Mouse (Mus musculus) cerebellum, postnatal 10 days (tissue): Measurements from ENCODE around the gene Usp22.

Source experiments
- DNase-seq, 2 experiments: peaks; one replicate each; pipeline ENCODE4 v3.0.0; 2021; ENCODE audit warnings: mixed read lengths in 2 of 2

The Usp22 gene

DNA sequence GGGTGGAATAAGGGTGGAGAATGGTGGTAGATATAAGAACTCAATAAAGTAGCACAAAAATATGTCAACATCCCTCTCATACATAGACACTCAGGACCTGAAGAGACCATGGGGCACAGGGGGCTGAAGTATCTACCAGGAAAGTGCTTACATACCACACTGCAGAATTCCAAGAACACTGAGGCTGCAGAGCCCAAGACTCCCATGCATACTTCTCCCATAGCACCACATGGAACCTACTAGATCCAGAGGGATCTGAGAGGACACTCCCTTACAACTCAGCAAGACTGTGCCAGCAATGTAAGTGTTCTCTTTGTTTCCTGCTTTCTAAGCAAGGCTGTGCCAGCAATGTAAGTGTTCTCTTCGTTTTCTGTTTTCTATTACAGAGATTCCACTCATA lies 9.0 kb upstream of the Usp22 start:
- DNase-seq: no peak

DNA sequence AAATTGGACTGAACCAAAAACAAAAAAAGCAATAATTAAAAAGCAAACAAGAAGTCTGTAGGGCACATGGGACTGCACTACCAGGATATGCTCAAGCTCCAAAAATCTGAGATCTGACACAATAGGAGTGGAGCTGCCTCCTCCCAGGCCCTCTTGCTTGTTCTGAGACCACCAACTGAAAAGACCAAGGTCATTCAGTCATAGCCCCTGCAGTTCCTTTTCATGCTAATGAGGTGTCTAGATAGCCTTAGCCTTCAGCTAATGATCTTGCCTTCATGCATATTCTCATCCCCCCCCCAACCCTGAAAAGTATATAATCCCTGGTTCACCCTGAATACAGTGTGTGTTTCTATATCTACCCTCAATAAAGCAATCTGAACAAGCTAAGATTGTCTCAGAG lies 6.8 kb upstream of the Usp22 start:
- DNase-seq: no peak

DNA sequence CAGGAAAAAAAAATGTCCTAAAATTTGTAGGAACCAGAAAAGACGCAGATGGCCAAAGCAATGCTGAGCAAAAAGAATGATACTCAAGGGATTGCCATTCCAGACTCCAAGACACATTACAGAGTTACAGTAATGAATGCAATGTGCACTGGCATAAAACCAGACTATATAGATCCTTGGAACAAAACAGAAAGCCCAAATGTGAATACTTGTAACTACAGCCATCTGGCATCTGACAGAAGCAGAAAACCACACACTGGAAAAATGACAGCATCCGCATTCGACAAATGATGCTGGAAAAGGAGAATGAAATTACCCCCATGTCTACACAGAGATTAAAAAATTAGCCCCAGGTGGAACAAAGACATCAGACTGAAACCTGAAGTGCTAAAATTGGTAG lies 5.5 kb upstream of the Usp22 start:
- no peak for DNase-seq

DNA sequence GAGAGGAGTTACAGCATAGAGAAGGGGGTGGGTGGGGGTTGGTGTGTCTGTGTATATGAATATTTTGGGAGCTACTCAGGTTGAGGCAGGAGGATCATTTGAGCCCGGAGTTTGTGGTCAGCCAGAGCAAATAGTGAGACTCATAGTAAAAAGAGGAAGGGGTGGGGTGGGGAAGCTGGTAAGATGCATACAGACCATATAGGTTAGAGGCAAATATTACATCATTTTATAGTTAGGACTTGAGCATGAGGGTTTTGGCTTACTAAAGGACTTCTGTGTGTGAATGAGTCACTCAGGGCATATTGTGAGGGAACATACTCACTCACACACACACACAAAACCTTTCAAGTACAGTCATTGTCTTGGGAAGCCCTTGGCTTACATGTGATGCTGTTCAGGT lies 1.5 kb upstream of the Usp22 start:
- DNase-seq: no peak

DNA sequence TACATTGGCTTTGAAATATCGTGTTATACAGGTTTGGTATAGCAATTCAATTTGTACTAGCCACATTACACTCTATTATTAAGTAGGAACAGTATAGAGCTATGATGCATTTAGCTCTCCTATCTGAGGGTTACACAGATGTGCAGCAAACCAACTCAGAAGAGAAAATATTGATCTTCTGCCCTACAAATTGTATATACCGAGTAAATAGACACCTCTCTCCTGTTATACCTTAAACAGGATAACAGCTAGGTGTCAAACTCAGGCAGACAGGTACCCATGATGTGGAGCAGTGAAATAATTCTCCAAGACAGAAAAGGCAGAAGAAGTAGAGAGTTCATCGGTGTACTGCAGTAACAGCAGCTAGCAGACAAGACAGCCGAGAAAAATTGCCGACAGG lies 923 bp upstream of the Usp22 start:
- no peak for DNase-seq

DNA sequence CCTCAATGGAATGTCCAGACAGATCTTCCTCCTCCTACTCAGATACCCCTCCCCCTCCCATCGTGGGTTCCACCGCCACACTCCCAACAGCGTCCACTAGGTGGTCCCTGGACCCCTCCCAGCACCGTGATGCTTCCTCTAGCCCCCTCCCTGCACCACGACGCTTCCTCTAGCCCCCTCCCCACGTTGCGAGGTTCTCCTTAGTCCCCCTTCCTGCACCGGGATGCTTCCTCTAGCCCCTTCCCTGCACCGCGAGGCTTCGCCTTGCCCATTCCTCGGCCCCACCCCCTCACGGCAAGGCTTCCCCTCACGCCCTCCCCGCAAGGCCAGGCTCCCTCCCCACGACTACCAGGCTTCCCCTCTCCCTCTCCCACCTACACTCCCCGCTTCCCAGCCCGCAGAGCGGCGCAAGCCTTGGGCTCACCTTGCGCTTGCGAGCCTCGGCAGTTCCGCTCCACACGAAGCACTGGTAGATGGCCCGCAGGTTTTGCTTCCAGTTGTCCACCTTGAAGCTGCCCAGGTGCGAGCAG lies 499 bp downstream of the Usp22 start:
- DNase-seq: peak; percentile 85 to 90

DNA sequence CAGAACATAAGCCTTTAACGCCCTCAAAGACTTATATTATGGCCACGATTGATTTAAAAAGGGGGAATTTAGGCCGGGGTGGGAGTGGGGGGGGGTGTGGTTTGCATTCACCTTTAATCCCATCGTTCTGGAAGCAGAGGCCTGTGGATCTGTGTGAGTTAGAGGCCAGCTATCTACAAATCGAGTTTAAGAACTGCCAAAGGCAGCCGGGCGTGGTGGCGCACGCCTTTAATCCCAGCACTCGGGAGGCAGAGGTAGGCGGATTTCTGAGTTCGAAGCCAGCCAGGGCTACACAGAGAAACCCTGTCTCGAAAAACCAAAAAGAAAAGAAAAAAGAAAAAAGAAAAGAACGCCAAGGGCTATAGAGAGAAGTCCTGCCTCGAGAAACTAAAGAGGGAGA lies 1.4 kb downstream of the Usp22 start:
- DNase-seq: peak; percentile 45

DNA sequence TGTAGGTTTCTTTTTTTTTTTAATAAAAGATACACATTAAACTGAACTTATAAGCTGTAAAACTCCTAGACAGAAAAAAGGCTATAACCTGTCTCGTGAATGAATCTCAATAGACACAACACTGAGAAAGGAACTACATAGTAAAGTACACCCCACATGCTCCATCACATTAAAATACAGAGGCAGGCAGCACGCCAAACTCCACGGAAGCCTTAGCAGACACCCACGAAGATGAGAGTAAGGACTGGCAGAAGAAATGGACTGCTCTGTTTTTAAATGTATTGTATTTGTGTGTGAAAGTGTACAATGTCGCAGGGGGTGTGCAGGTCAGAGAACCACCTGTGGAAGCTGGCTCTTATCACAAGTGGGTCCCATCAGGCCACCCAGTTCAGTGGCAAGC lies 4.7 kb downstream of the Usp22 start:
- DNase-seq: peak; percentile 21 to 25

DNA sequence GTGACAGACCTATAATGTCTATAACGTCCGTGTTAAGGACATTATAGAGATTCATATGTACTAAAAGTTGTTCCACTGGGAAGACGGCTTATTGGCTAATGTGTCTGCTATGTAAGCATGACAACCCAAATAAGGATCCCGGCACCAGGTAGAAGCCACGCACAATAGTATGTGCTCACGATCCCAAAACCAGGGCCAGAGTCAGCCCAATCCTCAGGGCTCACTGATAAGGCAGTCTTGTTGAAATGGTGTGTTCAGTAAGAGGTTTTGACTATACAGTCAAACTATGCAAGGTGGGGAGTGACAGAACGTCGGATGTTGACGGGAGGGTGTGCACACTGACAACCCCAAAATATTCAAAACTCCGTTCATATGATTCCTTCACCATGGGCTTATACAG lies 10.0 kb downstream of the Usp22 start:
- no peak for DNase-seq

DNA sequence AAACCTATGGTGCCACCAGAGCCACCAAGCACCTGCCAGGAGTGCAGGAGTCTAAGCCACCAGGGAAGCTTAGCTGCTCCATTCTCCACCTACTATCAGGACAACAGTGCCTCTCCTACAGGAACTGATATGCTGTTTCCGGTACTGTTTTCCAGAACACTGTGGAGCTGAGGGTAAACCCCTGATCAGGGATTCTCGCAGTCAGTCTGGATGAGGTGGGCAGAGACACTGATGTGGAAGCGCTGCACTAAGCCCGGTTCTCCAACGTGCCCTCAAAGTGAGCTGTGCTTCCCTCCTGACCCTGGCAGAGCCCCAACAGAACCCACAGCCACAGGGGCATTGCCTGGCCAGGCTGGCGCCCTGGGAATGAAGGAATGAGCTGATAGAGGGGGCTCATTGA lies 10.5 kb downstream of the Usp22 start:
- DNase-seq: no peak

DNA sequence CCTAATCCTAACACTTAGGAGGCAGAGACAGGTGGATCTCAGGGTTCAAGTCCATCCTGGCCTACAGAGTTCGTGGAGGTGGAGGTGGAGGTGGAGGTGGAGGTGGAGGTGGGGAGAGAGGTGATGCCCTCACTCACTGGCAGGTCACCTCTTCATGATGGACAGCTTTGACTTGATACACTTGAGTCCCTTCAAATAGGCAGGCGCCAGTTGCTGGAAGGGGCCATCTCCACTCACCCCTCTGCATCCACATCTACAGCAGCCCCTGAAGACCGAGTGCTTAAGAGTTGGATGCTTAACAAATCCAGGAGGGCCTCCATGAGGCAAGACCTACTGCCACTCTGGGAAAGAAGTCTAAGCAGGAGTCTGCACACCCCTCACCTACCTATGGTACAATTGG lies 11.5 kb downstream of the Usp22 start:
- DNase-seq: no peak

DNA sequence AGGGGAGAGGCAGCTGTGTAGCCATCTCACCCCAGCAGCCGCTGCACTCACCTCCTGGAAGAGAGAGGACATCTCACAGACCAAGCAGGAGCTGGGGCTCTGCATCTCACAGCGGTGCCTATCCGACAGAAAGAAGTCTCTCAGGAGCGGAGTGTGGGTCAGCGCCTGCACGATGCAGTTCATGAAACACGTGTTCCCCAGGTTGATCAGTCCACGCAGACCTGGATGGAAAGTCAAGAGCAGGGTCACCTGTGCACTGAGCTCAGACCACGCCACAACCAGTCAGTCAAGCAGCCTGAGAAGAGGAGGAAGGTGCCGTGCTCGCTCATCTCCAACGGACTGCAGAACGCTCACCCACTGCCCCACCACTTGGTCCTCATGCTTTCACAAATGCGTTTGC lies 12.1 kb downstream of the Usp22 start:
- DNase-seq: no peak

DNA sequence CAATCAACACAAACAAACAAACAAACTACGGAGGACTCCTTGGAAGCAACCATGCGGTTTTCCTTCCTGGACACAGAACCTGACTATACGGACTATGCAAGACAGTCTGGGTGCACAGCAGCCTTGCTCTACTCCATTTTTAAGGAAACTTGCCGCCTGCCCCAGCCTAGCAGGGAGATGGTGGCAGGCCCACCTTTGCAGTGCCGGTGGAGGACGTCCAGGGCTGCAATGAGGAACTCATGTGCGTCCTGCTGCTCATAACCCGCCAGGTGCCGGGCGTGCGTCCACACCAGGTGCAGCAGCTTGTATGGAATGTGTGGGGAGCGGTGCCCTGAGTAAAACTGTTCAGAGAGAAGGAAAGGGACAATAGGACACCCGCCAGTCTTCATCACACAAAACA lies 13.7 kb downstream of the Usp22 start:
- no peak for DNase-seq

DNA sequence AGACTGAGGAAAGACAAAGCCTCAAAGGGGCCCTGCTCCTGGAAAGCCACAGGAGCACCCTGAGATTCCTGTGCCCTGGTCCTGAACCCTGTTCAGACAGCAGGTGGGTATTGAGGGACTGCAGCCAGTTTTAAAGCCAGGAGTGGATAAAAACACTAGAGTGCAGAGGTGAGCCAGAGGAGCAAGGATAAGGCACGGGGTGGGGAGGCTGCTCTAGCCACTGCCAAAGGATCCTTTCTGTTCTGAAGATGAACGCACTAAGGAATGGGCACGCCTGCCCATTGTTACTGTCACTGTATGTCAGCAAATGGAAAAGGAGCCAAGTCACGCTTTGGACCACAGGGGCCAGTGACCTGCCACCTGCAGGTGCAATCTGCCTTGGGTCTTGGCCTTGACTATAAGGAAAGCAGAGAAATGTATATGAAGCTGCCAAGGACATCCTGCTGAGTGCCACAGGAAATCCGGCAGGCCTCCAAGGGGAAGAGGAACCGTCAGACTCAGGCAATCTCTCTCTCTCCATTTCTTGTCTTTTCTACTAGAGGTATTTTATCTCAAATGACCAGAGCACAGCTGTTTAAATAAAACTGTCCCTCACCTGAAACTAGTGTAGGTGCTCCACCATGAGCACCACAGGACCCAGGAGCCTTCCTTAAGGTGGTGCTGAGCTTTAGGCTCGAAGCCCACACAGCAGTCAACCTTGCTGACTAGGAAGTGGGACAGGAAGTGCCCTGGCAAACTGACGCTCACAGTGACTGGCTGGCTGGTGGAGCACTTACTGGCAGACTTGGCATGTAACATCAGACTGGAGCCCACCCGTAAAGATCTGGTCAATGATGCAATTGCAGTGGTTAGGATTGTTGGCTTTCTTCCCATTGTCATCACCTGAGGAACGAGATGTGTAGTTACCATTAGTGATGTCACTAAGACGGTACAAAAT lies 14.8 kb downstream of the Usp22 start:
- DNase-seq: peak; percentile 53 to 70

DNA sequence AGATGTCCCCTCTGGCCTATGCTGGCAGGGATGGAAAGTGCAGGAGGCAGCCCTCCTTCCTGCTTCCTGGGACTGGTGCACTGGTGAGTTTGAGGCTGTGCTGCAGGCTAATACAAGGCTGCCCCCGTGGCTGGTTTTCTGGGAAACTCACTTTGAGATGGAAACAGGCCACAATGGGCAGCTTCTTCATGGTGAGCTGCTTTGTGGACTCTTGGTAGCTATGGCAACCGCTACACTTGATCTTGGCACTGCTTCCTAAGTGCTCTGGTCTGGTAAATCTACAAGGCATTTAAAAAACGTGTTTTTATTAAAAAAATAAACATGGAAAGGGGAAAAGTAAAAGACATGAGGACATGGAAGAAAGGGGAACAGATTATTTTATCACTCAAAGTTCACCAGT lies 16.7 kb downstream of the Usp22 start:
- no peak for DNase-seq

DNA sequence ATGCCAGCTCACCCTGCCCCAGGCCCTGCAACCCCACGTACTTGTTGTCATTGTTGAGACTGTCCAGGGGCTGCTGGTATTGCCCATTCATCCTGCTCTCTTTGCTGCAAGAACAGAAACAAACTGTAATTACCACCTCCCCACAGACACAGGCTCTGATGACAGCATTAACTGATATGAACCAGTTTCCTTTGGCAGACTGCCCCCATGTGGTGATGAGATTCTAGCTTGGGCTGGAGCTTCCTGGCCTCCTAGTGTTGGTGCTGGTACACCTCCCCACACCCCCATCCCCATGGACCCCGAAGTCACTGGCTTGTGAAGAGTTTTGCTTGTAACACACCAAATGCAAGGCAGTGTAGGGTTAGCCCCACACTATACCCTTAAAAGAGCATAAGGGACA lies 19.1 kb downstream of the Usp22 start:
- DNase-seq: peak; percentile 68 to 71

DNA sequence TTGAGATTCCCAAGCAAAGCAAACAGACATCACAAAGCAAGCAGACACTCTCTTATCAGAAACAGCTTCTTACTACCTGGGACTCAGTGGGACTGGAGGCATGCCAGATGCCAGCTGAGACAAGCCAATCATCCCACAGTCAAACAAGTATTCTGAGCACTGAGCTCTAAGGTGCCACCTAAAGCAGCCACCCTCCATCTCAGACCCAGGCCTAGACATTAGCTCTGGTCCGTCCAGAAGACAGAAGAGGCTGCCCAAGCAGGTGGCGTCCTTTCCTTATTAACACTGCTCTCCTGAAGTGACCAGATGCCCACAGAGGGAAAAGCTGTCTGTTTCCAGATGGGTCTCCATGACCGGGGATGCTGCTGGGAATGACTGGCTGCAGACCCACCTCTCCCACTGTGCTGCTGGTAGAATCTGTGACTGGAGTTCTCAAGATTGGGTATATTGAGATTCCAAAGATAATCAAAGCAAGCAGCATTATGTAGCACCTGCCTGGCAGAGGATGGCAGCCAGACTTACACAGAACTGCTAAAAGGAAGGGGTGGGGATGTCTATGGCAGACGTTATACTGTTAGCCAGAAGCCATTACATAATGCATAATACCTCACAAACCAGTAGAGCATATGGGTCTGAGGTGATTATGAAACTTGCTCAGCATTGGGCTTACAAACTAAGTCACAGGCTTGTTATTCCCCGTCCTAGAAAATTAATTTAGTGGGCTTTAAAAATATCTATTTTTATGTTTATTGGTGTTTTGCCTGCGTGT lies 24.4 kb downstream of the Usp22 start:
- peak; percentile 56 to 58 for DNase-seq

DNA sequence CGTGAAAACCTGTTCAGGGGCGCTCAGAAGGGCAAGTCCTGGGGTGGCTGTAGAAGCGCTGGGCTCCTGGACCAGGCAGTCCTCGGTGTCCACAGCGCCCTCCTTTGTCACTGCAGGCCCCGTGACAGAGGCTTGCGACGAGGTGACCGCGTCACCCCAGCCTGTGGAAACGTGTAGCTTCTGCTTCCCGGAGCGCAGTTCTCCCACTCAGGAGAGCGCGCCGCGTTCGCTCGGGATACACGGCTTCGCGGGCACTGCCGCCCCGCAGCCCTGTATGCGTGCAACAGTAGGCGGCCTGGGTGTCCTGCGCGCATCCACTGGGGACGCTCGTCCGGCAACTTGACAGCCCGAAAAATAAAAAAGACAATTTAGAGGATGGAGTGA lies 27.6 kb downstream of the Usp22 start:
- DNase-seq: peak; percentile 64 to 68

DNA sequence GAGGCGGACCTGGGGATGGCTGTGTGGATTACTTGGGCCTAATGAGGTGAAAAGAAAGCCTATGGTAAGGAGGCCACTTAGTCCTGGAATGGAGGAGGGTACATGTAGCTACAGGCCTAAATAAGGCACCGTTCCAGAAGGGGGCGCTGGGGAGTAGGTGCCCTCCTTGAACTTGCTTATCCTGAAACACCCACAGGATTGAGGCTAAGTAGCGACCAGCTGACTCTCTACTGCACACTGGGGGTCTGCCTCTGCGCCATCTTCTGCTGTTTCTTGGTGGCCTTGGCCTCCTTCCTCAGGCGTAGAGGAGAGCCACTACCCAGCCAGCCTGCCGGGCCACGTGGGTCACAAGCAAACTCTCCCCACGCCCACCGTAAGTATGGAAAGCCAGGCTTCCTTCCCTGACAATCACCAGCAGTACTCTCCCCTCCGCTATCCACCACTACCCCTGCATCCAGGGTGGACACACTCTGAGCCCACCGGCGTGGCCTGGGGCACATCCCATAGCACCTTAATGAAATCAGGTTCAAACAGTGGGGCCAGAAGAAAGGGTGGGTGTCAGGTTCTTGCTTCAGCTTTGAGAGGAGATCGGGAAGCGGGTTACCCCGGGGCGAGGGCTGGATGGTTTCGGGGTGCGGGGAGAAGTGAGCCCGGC lies 28.1 kb downstream of the Usp22 start:
- DNase-seq: peak; percentile 61 to 67

DNA sequence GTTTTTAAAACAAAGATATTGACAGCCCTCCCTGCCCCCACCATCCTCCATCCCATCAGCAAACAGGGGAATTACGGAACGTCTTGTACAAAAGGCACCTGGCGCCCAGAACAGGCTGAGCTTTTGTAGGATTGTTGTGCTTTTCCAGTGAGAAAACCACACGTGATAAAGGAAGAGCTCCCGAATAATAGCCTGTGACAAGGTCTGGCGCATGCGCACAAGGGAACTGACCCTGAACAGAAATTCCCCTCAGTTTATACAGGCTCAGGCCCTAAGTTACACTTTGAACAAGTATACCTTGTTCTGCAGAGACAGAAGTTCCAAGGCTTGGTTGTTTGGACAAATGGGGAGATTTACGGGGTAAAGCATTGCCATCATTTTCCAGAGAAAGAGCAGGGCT lies 29.3 kb downstream of the Usp22 start:
- no peak for DNase-seq

DNA sequence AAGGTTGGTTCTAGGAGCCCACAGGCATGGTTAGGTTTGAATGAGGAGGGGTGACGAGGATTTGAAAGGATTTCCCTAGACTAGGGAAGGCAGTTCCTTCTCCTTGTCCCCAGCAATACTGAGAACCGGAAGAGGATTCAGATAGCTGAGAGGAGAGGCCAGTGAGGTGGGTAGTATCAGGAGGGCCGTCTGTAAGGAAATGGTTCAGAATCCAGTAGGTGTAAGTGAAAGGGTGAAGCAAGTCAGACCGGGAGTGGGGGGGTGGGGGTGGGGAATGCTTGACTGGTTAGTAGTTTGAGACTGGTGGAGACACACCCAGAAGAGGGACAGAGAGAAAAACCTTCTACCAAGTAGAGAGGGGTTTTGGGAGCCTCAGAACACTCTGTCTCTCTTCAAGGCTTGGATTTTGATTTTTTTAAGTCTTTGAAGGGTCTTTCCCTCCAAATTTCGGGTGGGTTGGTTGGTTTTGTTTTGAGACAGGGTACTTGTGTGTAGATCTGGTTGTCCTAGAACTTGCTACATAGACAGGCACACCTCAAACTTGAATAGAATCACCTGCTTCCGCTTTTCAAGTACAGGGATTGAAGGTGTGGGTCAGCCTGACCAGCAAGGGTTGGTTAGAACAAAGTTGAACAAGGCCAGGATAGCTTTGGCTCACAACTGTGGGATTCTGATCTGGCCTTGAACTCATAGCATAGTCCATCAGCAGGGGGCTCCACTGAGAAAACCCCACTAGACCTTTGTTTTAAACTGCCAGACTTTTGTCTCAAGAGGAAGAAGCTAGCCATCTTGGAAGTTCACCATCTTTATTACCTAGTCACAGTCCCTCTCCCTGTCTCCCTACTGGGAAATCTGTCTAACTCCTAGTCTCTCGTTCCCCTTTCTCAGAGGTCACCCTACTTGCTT lies 31.0 kb downstream of the Usp22 start:
- no peak for DNase-seq

DNA sequence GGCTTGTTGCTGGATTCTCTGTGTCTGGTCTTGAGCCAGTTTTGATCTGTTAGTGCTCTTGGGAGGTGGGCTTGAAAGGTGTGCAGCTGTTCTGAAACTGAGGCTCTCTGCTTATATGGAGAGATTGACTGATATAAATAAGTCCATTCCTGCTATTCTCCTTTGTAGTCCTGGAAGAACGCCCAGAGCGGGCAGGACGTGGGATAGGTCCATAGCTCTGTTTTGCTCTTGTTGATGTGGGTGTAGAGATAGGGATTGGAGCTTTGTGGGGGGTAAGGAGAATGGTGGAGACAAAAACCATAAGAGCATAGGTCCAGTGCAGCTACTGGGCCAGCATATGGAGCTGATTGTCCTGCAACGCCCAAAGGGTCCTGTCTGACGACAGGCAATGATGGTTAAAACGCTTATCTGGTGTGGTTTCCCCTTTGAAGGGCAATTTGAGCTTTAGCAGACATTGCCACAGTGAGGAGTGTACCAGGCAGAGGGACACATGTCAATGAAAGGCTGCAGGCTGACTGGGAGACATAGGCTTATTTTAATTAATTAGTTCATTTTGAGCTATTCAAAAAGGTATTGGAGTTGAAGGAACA lies 31.8 kb downstream of the Usp22 start:
- DNase-seq: no peak
